Mouse (Mus musculus) bone marrow, adult 2 months (tissue): ENCODE measurements around the gene Blmh. TPM values are rescaled to one million over a fixed set of nuclear protein-coding genes. Genes with fewer than 3 reads are reported as not detected.

Source experiments
- H3K27ac ChIP-seq: fragments of 200-500 bp; 2 replicates; pipeline ENCODE4 v1.5.1; 2012; ENCODE audit warnings: low read depth, mild to moderate bottlenecking, control low read depth, inconsistent platforms, low read length; ENCODE audit not compliant: control insufficient read depth, poor library complexity, insufficient read depth
- H3K4me1 ChIP-seq: fragments of 200-500 bp; 2 replicates; pipeline ENCODE4 v1.6.1; 2011; ENCODE audit warnings: low read length; ENCODE audit not compliant: control insufficient read depth, insufficient read depth
- H3K4me3 ChIP-seq: fragments of 200-500 bp; replicated peaks from 2 replicates; pipeline ENCODE3; 2011; ENCODE audit warnings: mild to moderate bottlenecking, low read depth, low read length, control low read depth; ENCODE audit not compliant: control insufficient read depth
- CTCF ChIP-seq: fragments of 200-500 bp; IDR thresholded peaks from 2 replicates; pipeline ENCODE4 v1.5.1; 2011; ENCODE audit warnings: low read length, control low read depth; ENCODE audit not compliant: control insufficient read depth, insufficient read depth
- POLR2A ChIP-seq: fragments of 200-500 bp; IDR thresholded peaks from 2 replicates; pipeline ENCODE4 v1.6.1; 2011; ENCODE audit warnings: low read depth, mild to moderate bottlenecking, control low read depth, low read length, borderline replicate concordance; ENCODE audit not compliant: control insufficient read depth
- WGBS: fragments of 180-500 bp; shearing (Covaris S2); methylation state at CpG from one replicate; pipeline ENCODE4 v1.1.7; 2018; 5-methylcytosine and 5-hydroxymethylcytosine counted together
- polyA plus RNA-seq: library from polyadenylated mRNA; stranded (reverse); fragments of >200 nt; gene quantifications from 2 replicates; pipeline ENCODE4 v1.2.4, GENCODE M21; 2011; ENCODE audit warnings: low replicate concordance; ENCODE audit not compliant: missing spikeins, insufficient read depth, insufficient read length

Blmh gene
- polyA plus RNA-seq, 1 experiment = 38.4 TPM

DNA sequence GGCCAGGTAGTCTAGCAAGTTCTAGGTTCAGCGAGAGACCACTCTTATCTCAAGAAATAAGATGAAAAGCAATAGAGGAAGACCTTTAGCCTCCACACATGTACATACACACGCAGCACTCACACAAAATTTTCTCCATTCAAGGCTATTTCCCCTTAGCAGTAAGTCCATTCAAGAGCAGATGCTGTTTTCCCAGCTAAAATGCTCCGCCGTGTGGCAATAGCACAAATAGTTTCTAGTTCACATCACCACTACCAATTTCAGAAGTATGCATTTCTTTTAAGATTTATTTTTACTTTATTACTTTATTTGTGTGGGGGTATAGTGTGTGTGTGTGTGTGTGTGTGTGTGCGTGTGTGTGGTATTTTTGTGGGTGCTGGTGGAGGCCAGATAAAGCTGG, 12.0 kb downstream of the Blmh start:
- Histone ChIP-seq H3K27ac (no peak overlapping the region), H3K4me3 (no peak overlapping the region), H3K4me1 (no peaks in the 10 kb centered on the region)
- TF ChIP-seq POLR2A (no peak), CTCF (no peak)
- WGBS = 57% methylated on average over 5 of the region's 5 CpGs

DNA sequence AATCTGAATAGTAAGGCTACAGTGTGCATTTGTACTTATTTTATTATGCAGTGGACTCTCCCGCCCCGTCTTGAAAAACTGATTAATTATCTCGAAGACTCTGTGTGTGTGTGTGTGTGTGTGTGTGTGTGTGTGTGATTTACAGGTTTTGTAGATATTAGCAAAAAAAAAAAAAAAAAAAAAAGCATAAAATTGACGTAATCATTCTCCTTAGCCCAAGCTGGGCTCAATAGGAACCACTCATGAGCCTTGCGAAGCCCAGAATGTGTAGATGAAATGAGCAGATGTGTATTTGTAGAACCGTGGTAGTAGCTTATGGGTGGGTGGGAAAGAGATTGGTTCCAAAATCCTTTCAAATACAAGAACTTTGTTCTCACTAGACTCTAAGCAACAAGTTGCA, 20.2 kb downstream of the Blmh start:
- Histone ChIP-seq H3K4me3 (no peak overlapping the region), H3K4me1 (peaks cover 2% of the 10 kb centered on the region; the same call in 1 of the 2 replicates), H3K27ac (no peak overlapping the region)
- 58% methylated on average over 6 of the region's 6 CpGs for WGBS
- no peak for TF ChIP-seq CTCF

DNA sequence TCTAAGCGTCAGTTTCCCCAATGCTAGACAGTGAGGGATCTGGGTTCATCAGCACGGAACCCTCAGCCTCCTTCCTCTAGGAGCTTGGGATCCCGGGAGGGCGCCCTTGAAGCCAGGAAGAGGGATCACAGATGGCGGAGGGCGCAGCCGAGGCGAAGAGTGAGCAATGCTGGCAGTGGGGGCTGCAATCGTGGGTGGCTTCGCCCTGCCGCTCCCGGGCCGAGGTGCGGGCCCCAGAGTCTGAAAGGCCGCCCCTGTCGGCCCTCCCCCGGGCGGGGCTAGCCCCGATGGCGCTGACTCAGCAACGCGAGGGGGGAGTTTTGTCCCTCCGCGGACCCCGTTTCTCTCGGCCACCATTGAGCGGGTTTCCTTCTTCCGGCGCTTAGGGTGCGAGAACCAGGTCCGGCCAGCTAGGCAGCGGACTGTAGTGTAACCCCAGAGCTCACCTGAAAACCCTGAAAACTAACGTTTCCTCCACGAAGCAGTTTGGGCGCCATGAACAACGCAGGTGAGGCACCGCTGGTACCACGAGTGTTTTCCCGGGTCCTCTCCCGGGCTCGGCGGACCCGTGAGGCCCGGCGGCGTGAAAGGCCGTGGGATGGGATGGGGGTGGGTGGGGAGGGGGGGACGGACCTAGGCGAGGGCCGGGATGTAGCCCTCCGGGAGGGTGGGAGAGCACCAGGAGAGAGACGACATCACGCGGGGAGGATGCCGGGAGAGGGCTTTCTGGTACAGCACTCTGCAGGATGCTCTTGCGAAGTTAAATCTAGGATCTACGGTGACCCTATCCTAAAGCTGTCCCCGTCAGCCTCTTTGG, 21.0 kb downstream of the Blmh start:
- no peak overlapping the region for H3K27ac ChIP-seq
- TF ChIP-seq POLR2A = peak; percentile 30; the same call in 1 of the 2 replicates
- TF ChIP-seq CTCF = no peak
- H3K4me1 ChIP-seq = peaks cover 2% of the 10 kb centered on the region; the same call in 1 of the 2 replicates
- WGBS = under 1% methylated on average over 58 of the region's 58 CpGs
- H3K4me3 ChIP-seq = peak overlapping the region; percentile 99

GRCm38 (mm10) chr11:76946203-76946585, 21.6 kb downstream of the Blmh start:
- H3K4me3 ChIP-seq = peak overlapping the region; percentile 99
- 4% methylated on average over 8 of the region's 8 CpGs for WGBS
- TF ChIP-seq POLR2A (no peak), CTCF (no peak)
- H3K27ac ChIP-seq = no peak overlapping the region
- peaks cover 2% of the 10 kb centered on the region; the same call in 1 of the 2 replicates for H3K4me1 ChIP-seq

DNA sequence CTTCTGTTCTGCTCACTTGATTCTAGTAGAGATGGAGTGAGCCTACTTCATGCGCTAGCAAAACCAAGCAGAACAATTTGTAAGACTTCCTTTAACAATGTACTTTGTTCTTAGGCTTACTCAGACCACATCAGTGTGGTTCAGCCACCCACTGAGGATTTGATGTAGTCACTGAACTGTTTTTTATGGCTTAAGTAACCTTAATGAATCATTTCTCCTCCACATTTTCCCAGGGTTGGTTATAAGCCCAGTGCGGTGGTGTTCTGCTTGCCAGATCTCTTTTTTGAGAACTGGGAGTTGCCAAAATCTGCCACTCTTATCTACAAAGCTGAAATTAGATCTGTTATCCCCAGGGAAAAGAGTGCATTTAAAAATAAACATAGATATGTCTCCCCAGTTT, 28.9 kb downstream of the Blmh start:
- no peak overlapping the region for H3K4me3 ChIP-seq

GRCm38 (mm10) chr11:76965703-76966102, 41.1 kb downstream of the Blmh start:
- no peak for TF ChIP-seq CTCF
- no peak for TF ChIP-seq POLR2A
- Histone ChIP-seq H3K4me3 (no peak overlapping the region), H3K4me1 (no peaks in the 10 kb centered on the region), H3K27ac (no peak overlapping the region)
- WGBS = 70% methylated on average over 3 of the region's 3 CpGs

More for the DNA sequence above, 28.9 kb downstream of the Blmh start:
- TF ChIP-seq POLR2A (no peak), CTCF (no peak)
- 85% methylated on average over 2 of the region's 2 CpGs for WGBS
- Histone ChIP-seq H3K4me1 (no peaks in the 10 kb centered on the region), H3K27ac (no peak overlapping the region)

DNA sequence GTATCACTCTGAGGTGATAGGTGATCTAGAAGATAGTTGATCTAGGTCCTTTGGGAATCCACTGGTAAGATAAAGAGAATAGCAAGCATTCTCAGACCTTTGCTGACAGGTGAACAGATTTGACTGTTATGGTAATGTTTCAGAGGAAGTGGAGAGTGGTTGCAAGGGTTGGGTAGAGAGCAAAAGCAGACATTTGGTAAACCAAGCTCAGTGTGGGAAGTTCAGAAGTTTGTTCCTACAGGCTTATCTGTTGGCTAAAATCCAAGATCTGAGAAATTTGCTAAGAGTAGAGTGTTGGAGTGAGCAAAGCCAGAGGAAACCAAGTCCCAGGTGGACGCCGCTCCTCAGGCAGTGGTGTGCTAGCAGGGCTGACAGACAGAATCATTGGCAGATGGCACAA, 45.7 kb downstream of the Blmh start:
- H3K27ac ChIP-seq = no peak overlapping the region
- H3K4me1 ChIP-seq = no peaks in the 10 kb centered on the region
- 72% methylated on average over 2 of the region's 2 CpGs for WGBS
- H3K4me3 ChIP-seq = no peak overlapping the region
- TF ChIP-seq POLR2A (no peak), CTCF (no peak)

DNA sequence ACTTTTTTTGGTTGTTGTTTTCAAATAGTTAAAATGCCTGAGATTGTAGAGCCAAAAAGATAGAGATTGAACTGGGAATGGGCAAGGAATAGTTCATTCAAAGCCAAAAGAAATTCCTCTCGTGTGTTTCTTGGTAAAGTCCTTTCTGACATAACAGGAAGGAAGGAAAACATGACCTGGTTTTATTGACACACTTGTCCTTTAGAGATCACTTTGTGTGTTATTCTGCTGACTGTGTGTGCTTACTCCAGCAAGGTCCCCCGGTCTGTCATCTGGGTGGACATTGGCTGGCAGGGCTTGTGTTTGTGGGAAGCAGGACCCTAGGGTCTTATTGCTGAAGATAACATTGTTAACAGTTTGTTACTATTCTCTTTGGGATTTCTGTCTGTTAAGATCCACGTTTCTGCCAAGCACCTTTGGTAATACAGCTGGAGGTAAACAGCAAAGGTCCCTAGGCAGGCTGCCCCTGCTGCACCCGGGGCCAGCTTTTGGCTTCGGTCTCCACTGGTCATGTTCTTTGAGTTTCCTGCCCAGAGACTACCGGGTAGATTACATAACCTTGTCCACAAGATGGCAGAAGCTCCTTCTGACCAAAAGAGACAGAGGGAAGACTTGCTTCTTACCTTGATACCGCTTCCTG, 50.2 kb downstream of the Blmh start:
- Histone ChIP-seq H3K4me1 (no peaks in the 10 kb centered on the region), H3K4me3 (no peak overlapping the region), H3K27ac (no peak overlapping the region)
- no peak for TF ChIP-seq CTCF
- no peak for TF ChIP-seq POLR2A
- WGBS = 57% methylated on average over 7 of the region's 7 CpGs
